Mouse (Mus musculus): Measurements from ENCODE around the gene Elmo1. TPM values are rescaled to one million over a fixed set of nuclear protein-coding genes. Genes with fewer than 3 reads are reported as not detected.
A peak's percentile ranks its signal among the peaks of the same experiment; 100 is the strongest.

Elmo1 gene
- polyA plus RNA-seq, 1 experiment from 2014 or later = 11.9 TPM

DNA sequence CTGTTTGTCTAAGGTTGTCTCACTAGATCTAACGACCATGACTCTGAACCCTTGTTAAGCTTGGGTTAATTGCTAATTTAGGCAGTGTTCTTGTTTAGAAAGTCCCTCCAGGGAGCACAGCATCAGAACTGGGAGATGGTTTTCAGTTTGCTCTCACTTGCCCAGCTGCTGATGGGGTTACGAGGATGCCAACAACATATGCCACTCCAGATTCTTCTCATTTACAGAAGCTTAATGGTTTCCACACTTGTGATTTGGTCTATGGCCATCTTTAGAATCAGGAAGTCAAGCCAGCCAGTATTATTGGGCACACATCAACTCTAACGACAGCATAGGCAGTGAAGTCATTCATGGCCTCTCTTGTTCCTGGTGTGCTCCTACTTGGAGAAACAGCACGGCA lies 427.3 kb downstream of the Elmo1 start:
- H3K4me2 ChIP-seq (ENCODE audit: low read depth, low read length) = no peak overlapping the region
- WGBS = 77% methylated on average over 4 of the region's 4 CpGs
- H3K9me3 ChIP-seq (replicated peaks; ENCODE audit: control insufficient read depth, low read length) = no peaks in the 10 kb centered on the region
- H3K27ac ChIP-seq (ENCODE audit: low read length) = no peak overlapping the region
- no peak overlapping the region for H3K4me3 ChIP-seq (replicated peaks; ENCODE audit: low read length)
- H3K9ac ChIP-seq (ENCODE audit: low read length) = no peak overlapping the region
- H3K27me3 ChIP-seq (ENCODE audit: control insufficient read depth, insufficient read depth, low read length) = no peaks in the 10 kb centered on the region
- no peaks in the 10 kb centered on the region for H3K4me1 ChIP-seq (ENCODE audit: control insufficient read depth, insufficient read depth, low read length)
- no peaks in the 10 kb centered on the region for H3K36me3 ChIP-seq (ENCODE audit: control insufficient read depth, insufficient read depth, low read length)
- ATAC-seq (ENCODE audit: insufficient read depth, low FRiP score) = no peak

DNA sequence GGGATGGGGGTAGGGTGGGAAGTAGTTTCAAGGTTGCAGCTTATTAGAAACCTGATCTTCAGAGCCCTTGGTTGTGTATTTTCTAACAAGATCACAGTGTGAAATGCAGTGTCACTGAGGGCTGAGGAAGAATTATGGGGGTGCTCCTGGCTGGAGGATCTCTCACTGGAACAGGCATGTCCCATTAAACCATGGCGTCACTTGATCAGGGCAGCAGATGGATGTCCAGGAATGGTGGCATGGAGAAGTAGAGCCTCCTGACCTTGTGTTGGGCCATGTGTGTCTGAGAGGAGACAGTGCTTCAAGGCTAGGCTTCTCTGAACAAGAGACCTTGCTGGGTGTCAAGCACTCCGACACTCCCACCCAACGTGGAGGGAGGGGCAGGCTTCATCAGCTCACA lies 431.1 kb downstream of the Elmo1 start:
- no peaks in the 10 kb centered on the region for H3K9me3 ChIP-seq (replicated peaks; ENCODE audit: control insufficient read depth, low read length)
- H3K4me1 ChIP-seq (ENCODE audit: control insufficient read depth, insufficient read depth, low read length) = no peaks in the 10 kb centered on the region
- no peak overlapping the region for H3K27ac ChIP-seq (ENCODE audit: low read length)
- 73% methylated on average over 3 of the region's 3 CpGs for WGBS
- ATAC-seq (ENCODE audit: insufficient read depth, low FRiP score) = no peak
- H3K4me2 ChIP-seq (ENCODE audit: low read depth, low read length) = no peak overlapping the region
- H3K27me3 ChIP-seq (ENCODE audit: control insufficient read depth, insufficient read depth, low read length) = no peaks in the 10 kb centered on the region
- H3K36me3 ChIP-seq (ENCODE audit: control insufficient read depth, insufficient read depth, low read length) = no peaks in the 10 kb centered on the region
- no peak overlapping the region for H3K9ac ChIP-seq (ENCODE audit: low read length)
- no peak overlapping the region for H3K4me3 ChIP-seq (replicated peaks; ENCODE audit: low read length)

DNA sequence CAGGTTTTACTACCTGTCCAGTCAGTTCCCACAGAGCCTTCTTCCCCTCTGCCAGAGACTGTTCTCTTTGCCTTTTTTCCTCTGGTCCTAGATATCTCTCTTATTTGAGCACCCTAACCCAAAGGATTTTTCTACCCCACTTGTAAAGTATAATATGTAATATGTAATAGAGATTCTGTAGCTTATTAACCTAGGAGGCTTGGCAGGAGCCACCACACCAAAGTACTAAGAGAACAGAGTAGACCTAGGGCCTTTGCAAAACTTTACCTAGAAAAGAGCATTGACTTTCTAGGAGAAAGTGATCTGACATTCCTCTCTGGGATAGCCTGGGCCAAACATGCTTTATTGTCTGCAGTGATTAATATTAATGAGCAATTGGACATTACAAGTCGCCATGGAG lies 433.3 kb downstream of the Elmo1 start:
- Histone ChIP-seq H3K4me1 (ENCODE audit: control insufficient read depth, insufficient read depth, low read length) (no peaks in the 10 kb centered on the region), H3K9ac (ENCODE audit: low read length) (no peak overlapping the region), H3K27ac (ENCODE audit: low read length) (no peak overlapping the region), H3K36me3 (ENCODE audit: control insufficient read depth, insufficient read depth, low read length) (no peaks in the 10 kb centered on the region), H3K4me3 (replicated peaks; ENCODE audit: low read length) (no peak overlapping the region), H3K9me3 (replicated peaks; ENCODE audit: control insufficient read depth, low read length) (no peaks in the 10 kb centered on the region), H3K4me2 (ENCODE audit: low read depth, low read length) (no peak overlapping the region), H3K27me3 (ENCODE audit: control insufficient read depth, insufficient read depth, low read length) (no peaks in the 10 kb centered on the region)
- no peak for ATAC-seq (ENCODE audit: insufficient read depth, low FRiP score)
- WGBS = 94% methylated on average over 1 of the region's 1 CpGs

DNA sequence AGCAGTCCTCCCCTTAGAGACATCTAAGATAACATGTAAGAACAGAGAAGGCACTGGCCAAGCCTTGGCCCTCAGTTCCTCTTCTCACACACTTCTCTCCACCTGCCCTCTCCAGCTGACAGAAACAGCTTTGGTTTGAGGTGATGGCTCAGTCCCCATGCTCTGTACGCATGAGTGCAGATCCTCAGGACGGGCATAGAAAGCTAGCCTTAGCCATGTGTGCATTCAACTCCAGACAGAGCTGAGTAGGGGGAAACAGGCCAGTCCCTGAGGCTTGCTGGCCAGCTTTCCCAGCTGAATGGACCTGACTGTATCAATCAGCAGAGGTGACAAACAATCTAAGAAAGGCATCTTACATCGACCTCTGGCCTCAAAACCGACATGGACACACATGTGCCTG lies 435.4 kb downstream of the Elmo1 start:
- Histone ChIP-seq H3K36me3 (ENCODE audit: control insufficient read depth, insufficient read depth, low read length) (no peaks in the 10 kb centered on the region), H3K4me2 (ENCODE audit: low read depth, low read length) (no peak overlapping the region), H3K27me3 (ENCODE audit: control insufficient read depth, insufficient read depth, low read length) (no peaks in the 10 kb centered on the region), H3K4me3 (replicated peaks; ENCODE audit: low read length) (no peak overlapping the region), H3K27ac (ENCODE audit: low read length) (no peak overlapping the region), H3K9me3 (replicated peaks; ENCODE audit: control insufficient read depth, low read length) (no peaks in the 10 kb centered on the region), H3K4me1 (ENCODE audit: control insufficient read depth, insufficient read depth, low read length) (no peaks in the 10 kb centered on the region), H3K9ac (ENCODE audit: low read length) (no peak overlapping the region)
- ATAC-seq (ENCODE audit: insufficient read depth, low FRiP score) = no peak
- whole genome bisulfite sequencing = 63% methylated on average over 4 of the region's 4 CpGs

DNA sequence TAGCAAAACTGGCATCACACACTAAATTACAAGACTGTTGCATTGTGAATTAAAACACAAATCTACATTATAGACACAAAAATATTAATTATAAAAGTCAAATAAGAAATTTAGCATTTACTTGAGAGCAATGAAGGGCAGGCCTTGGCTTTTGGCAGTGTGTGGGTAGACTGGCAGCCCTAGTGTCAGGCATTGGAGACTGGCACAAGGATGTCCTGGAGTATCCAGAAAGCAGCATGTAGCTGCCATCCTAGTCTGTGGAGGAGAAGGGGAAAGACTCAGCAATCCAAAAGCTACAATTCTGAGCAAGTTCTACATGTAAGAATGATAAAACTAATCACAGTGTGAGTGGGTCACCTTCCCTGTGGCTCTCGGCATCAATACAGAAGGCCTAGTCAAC lies 446.7 kb downstream of the Elmo1 start:
- H3K27me3 ChIP-seq (ENCODE audit: control insufficient read depth, insufficient read depth, low read length) = no peaks in the 10 kb centered on the region
- no peak overlapping the region for H3K4me3 ChIP-seq (replicated peaks; ENCODE audit: low read length)
- H3K9me3 ChIP-seq (replicated peaks; ENCODE audit: control insufficient read depth, low read length) = no peaks in the 10 kb centered on the region
- H3K4me2 ChIP-seq (ENCODE audit: low read depth, low read length) = no peak overlapping the region
- no peak overlapping the region for H3K9ac ChIP-seq (ENCODE audit: low read length)
- no peaks in the 10 kb centered on the region for H3K36me3 ChIP-seq (ENCODE audit: control insufficient read depth, insufficient read depth, low read length)
- 95% methylated on average over 1 of the region's 1 CpGs for WGBS
- no peaks in the 10 kb centered on the region for H3K4me1 ChIP-seq (ENCODE audit: control insufficient read depth, insufficient read depth, low read length)
- ATAC-seq (ENCODE audit: insufficient read depth, low FRiP score) = no peak
- H3K27ac ChIP-seq (ENCODE audit: low read length) = no peak overlapping the region

DNA sequence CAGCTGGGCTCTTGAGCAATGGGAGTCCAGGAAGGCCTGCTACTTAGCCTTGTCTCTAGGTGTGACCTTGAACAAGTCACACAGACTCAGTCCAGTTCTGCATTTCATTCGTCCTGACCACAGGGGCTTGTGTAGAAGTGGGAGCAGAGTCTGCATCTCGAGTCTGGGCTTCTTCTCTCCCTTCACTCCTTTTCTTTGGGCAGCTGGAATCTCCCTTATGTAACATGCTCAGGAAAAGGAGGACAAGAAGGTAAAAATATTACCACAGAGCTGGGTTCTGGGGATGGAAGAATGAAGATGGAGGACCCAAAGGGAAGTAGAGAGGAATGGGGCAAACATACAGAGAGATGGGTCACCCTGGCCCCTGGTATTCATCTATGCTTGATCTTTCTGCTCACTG lies 447.1 kb downstream of the Elmo1 start:
- H3K4me2 ChIP-seq (ENCODE audit: low read depth, low read length) = no peak overlapping the region
- no peaks in the 10 kb centered on the region for H3K9me3 ChIP-seq (replicated peaks; ENCODE audit: control insufficient read depth, low read length)
- H3K9ac ChIP-seq (ENCODE audit: low read length) = no peak overlapping the region
- no peak for ATAC-seq (ENCODE audit: insufficient read depth, low FRiP score)
- no peak overlapping the region for H3K27ac ChIP-seq (ENCODE audit: low read length)
- no peaks in the 10 kb centered on the region for H3K36me3 ChIP-seq (ENCODE audit: control insufficient read depth, insufficient read depth, low read length)
- H3K4me1 ChIP-seq (ENCODE audit: control insufficient read depth, insufficient read depth, low read length) = no peaks in the 10 kb centered on the region
- H3K4me3 ChIP-seq (replicated peaks; ENCODE audit: low read length) = no peak overlapping the region
- 79% methylated on average over 2 of the region's 2 CpGs for WGBS
- H3K27me3 ChIP-seq (ENCODE audit: control insufficient read depth, insufficient read depth, low read length) = no peaks in the 10 kb centered on the region

DNA sequence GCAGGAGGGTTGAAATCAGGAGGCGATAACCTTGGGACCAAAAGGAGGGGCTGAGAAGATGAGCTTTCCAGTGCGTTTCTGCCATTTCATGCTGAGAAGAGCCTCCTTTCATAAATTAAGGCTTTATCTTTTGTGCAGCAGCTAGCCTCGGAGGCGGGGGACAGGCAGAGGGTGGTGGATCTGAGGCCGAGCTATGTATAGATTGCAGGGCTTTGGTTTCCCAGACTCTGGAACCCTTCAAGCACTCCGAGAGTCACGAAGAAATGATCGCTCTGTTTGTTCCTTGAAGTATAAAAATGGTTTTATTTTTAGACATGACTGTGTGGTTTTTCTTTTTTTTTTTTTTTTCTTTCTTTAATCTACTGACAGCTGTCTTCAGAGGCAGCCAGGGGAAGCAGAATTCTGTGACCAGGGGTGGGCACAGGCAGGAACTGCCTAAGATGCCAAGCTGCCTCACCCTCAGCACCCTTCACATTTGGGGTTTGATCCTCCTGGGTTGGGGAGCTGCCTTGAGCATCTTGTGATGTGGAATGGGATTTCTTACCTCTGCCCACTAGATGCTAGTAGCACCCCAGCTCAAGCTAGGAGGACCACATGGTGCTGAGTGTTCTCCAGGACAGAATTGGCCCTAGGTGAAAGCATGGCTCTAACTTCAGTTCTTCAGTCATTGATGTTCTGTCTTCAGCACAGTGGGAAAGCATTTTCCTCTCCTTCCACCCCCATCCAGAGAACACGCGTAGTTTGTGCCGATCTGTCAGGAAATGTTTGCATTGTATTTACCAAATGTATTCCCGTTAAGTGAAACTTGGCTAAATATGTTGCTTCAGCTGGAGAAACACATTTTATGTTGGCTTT lies 448.0 kb downstream of the Elmo1 start:
- Histone ChIP-seq H3K4me3 (replicated peaks; ENCODE audit: low read length) (no peak overlapping the region), H3K27me3 (ENCODE audit: control insufficient read depth, insufficient read depth, low read length) (no peaks in the 10 kb centered on the region), H3K9ac (ENCODE audit: low read length) (no peak overlapping the region), H3K9me3 (replicated peaks; ENCODE audit: control insufficient read depth, low read length) (no peaks in the 10 kb centered on the region), H3K4me2 (ENCODE audit: low read depth, low read length) (no peak overlapping the region), H3K27ac (ENCODE audit: low read length) (peak overlapping the region; percentile 7; the same call in 1 of the 2 replicates), H3K36me3 (ENCODE audit: control insufficient read depth, insufficient read depth, low read length) (no peaks in the 10 kb centered on the region), H3K4me1 (ENCODE audit: control insufficient read depth, insufficient read depth, low read length) (no peaks in the 10 kb centered on the region)
- WGBS = 60% methylated on average over 12 of the region's 12 CpGs
- no peak for ATAC-seq (ENCODE audit: insufficient read depth, low FRiP score)

DNA sequence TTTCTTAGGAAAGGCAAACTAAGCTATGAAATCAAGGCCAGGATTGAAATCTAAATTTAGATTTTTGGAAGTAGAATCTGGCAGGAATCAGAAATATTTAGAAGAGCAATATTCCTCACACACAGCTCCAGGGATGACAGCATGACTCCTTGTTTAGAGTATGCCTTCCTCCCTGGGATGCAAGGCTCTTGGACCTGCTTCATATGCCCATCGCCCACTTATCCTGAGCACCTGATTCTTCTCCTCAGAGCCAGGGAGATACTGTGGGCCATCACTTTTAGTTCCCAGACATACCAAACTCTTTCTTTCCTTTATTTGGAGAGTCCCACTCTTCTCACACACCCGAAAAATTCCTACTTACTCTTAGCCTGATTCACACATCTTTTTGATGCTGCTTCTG lies 449.2 kb downstream of the Elmo1 start:
- H3K4me1 ChIP-seq (ENCODE audit: control insufficient read depth, insufficient read depth, low read length) = no peaks in the 10 kb centered on the region
- H3K9me3 ChIP-seq (replicated peaks; ENCODE audit: control insufficient read depth, low read length) = no peaks in the 10 kb centered on the region
- no peak overlapping the region for H3K9ac ChIP-seq (ENCODE audit: low read length)
- no peaks in the 10 kb centered on the region for H3K36me3 ChIP-seq (ENCODE audit: control insufficient read depth, insufficient read depth, low read length)
- H3K4me3 ChIP-seq (replicated peaks; ENCODE audit: low read length) = no peak overlapping the region
- 84% methylated on average over 2 of the region's 2 CpGs for WGBS
- no peak overlapping the region for H3K4me2 ChIP-seq (ENCODE audit: low read depth, low read length)
- no peak overlapping the region for H3K27ac ChIP-seq (ENCODE audit: low read length)
- no peaks in the 10 kb centered on the region for H3K27me3 ChIP-seq (ENCODE audit: control insufficient read depth, insufficient read depth, low read length)
- ATAC-seq (ENCODE audit: insufficient read depth, low FRiP score) = no peak

DNA sequence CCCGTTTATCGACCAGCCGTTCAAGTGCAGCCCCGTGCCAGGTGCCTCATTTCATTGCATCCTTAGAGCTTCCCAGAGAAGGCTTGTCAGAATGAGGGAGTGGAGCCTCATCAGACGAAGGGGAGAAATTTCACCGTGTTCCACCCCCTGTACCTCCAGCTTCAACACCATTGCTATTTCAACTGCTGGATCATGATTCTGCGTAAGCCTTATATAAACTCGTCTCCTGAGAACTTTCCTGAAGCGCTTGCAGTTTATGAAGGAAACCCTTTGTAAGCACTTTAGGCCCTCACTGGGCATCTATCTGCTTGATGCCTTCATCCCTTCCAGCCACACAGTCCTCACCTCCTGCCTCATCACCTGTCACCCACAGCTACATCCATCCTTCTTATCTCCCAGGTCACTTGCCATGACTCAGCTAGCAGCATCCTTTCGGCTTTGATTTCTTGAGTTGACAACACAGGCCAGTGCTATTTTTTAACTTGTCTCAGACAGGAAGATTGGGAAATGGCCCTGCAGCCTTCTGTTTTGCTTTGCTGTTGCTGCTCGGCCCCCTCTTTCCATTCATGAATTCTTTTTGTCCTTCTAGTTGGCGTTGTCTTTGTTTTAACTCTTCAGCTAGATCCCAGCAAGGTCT lies 456.3 kb downstream of the Elmo1 start:
- no peaks in the 10 kb centered on the region for H3K4me1 ChIP-seq (ENCODE audit: control insufficient read depth, insufficient read depth, low read length)
- WGBS = 69% methylated on average over 12 of the region's 12 CpGs
- H3K36me3 ChIP-seq (ENCODE audit: control insufficient read depth, insufficient read depth, low read length) = no peaks in the 10 kb centered on the region
- no peak overlapping the region for H3K4me2 ChIP-seq (ENCODE audit: low read depth, low read length)
- H3K9ac ChIP-seq (ENCODE audit: low read length) = no peak overlapping the region
- H3K9me3 ChIP-seq (replicated peaks; ENCODE audit: control insufficient read depth, low read length) = no peaks in the 10 kb centered on the region
- no peak overlapping the region for H3K4me3 ChIP-seq (replicated peaks; ENCODE audit: low read length)
- ATAC-seq (ENCODE audit: insufficient read depth, low FRiP score) = no peak
- H3K27me3 ChIP-seq (ENCODE audit: control insufficient read depth, insufficient read depth, low read length) = no peaks in the 10 kb centered on the region
- no peak overlapping the region for H3K27ac ChIP-seq (ENCODE audit: low read length)
